Mouse (Mus musculus) kidney, adult 2 months (tissue): ENCODE results near the gene Tmem217.

Experiments used
- CTCF ChIP-seq: fragments of 200-500 bp; conservative IDR thresholded peaks from 2 replicates; pipeline ENCODE4 v1.5.1; 2011; ENCODE audit warnings: low read depth, mild to moderate bottlenecking, control low read depth, low read length, moderate library complexity, mixed read lengths; ENCODE audit not compliant: insufficient read depth, insufficient read length
- POLR2A ChIP-seq: fragments of 200-500 bp; IDR thresholded peaks from one replicate; pipeline ENCODE4 v1.6.1; 2011; ENCODE audit warnings: low read depth, low read length, control low read depth

GRCm38 (mm10) chr17:29601391-29601790 lies 49.2 kb upstream of the Tmem217 start:
- no peak for TF ChIP-seq POLR2A
- TF ChIP-seq CTCF = no peak
